Mouse (Mus musculus) C2C12 (cell line): ENCODE data around the gene Papss1.

Experiments
- CEBPB ChIP-seq: IDR thresholded peaks from one replicate; pipeline ENCODE4 v1.6.1; 2011; ENCODE audit warnings: low read depth, mild to moderate bottlenecking, control low read depth, moderate library complexity
- CTCF ChIP-seq: IDR thresholded peaks from one replicate; pipeline ENCODE4 v1.5.1; 2011; ENCODE audit not compliant: control insufficient read depth, insufficient read depth, insufficient read length
- FOSL1 ChIP-seq: IDR thresholded peaks from one replicate; pipeline ENCODE4 v1.8.0; 2011; ENCODE audit warnings: mild to moderate bottlenecking, low read length; ENCODE audit not compliant: poor library complexity, insufficient read depth, severe bottlenecking
- MAX ChIP-seq: IDR thresholded peaks from one replicate; pipeline ENCODE4 v1.6.1; 2011; ENCODE audit warnings: mild to moderate bottlenecking, control low read depth
- MYOD1 ChIP-seq: IDR thresholded peaks from one replicate; pipeline ENCODE4 v1.6.1; 2011; ENCODE audit warnings: low read depth; ENCODE audit not compliant: control insufficient read depth, insufficient read length
- MYOG ChIP-seq: IDR thresholded peaks from one replicate; pipeline ENCODE4 v1.6.1; 2011; ENCODE audit not compliant: control insufficient read depth, insufficient read length; ENCODE audit errors: extremely low read depth
- USF1 ChIP-seq: IDR thresholded peaks from one replicate; pipeline ENCODE4 v1.6.1; 2011; ENCODE audit warnings: low read depth, mild to moderate bottlenecking, control low read depth, moderate library complexity

- TF ChIP-seq CTCF (no peak), MAX (no peak), MYOG (no peak), USF1 (no peak), CEBPB (no peak), MYOD1 (no peak), FOSL1 (no peak)
These were observed 9.0 kb downstream of the Papss1 start for GRCm38 (mm10) chr3:131573555-131573954.
